In genomic region chr17:21369925-21370719, GRCm38 (mm10) we compare ENCODE assay signal across 9 mouse cellular contexts. TPM values are rescaled to one million over a fixed set of nuclear protein-coding genes. Genes with fewer than 3 reads are reported as not detected.
DNase-seq lines count a peak whose midpoint lies in the region; ATAC-seq and TF ChIP-seq lines count a peak whose summit lies in the region.
"Had no signal": no experiment of that assay in that cellular context is flagged by ENCODE, and none has a peak within 500 bp of the region (broad histone marks: within the 10 kb centered on the region; RNA-seq: fewer than 3 reads in every experiment).

No protein-coding gene starts in this region.

- H3ac ChIP-seq in myocyte (ENCODE audit: control insufficient read depth, insufficient read length) = no peak overlapping the region

- H3K9me3 ChIP-seq in liver, embryonic 13.5 days (replicated peaks) = no peaks in the 10 kb centered on the region

- WGBS in liver, embryonic 13.5 days (ENCODE audit: insufficient replicate concordance) = 11% methylated on average over 31 of the region's 31 CpGs

- H3K27ac ChIP-seq in liver, embryonic 13.5 days = no peak overlapping the region

- no peaks in the 10 kb centered on the region for H3K36me3 ChIP-seq in liver, embryonic 13.5 days
- no peaks in the 10 kb centered on the region for H3K36me3 ChIP-seq in myocyte (ENCODE audit: control insufficient read depth, insufficient read depth)

- peaks cover 6% of the 10 kb centered on the region for H3K4me1 ChIP-seq in liver, embryonic 13.5 days (replicated peaks)

- peak overlapping the region; percentile 41 for H3K4me3 ChIP-seq in liver, embryonic 13.5 days (replicated peaks)
- no peak overlapping the region for H3K4me3 ChIP-seq in myocyte

- no peak for TF ChIP-seq POLR2A in myocyte (IDR thresholded peaks at IDR 0.05; ENCODE audit: insufficient read length, low read depth)

- peak overlapping the region; percentile 64 for H3K4me2 ChIP-seq in liver, embryonic 13.5 days
- peak overlapping the region; percentile 45 for H3K4me2 ChIP-seq in myocyte (ENCODE audit: low read depth)

- no peaks in the 10 kb centered on the region for H3K79me2 ChIP-seq in myocyte (ENCODE audit: control insufficient read depth, insufficient read depth)

- no peak overlapping the region for H3K9ac ChIP-seq in liver, embryonic 13.5 days

- DNase-seq in adrenal gland, postnatal 10 days = peak; percentile 22
- no peak for DNase-seq in adrenal gland, postnatal 4 days (ENCODE audit: low spot score in 2 of 2)
- peak; percentile 48 for DNase-seq in c-Kit-positive CD71-positive TER-119-negative erythroid progenitor cells, embryonic 14.5 days (ENCODE audit: low read depth)
- DNase-seq in liver, embryonic 13.5 days = peak; percentile 49
- DNase-seq in frontal cortex, postnatal 10 days (ENCODE audit: low spot score in 2 of 2) = no peak
- no peak for DNase-seq in cerebellum, adult 11-12 months

- H3K27me3 ChIP-seq in liver, embryonic 13.5 days = no peaks in the 10 kb centered on the region
- peaks cover 7% of the 10 kb centered on the region for H3K27me3 ChIP-seq in myocyte (ENCODE audit: control insufficient read depth, insufficient read depth, insufficient read length)

- ATAC-seq in hematopoietic stem cell, adult 5-6 weeks (replicated peaks in 1 of 2; ENCODE audit: insufficient read depth in 1 of 2, low FRiP score in 2 of 2, low TSS enrichment in 1 of 2, low read depth in 1 of 2, poor library complexity in 2 of 2, severe bottlenecking in 2 of 2) = peak; percentile 100
- ATAC-seq in liver, embryonic 13.5 days (ENCODE audit: low read depth) = peak; percentile 75; the same call in 1 of the 2 replicates

TF ChIP-seq in myocyte, 11 proteins besides CTCF, POLR2A, EP300 and RAD21:
- TF ChIP-seq TCF3 (IDR thresholded peaks at IDR 0.05; ENCODE audit: insufficient read length, low read depth) (no peak), CEBPB (IDR thresholded peaks at IDR 0.05; ENCODE audit: insufficient read depth, poor library complexity, severe bottlenecking) (no peak), SRF (IDR thresholded peaks at IDR 0.05; ENCODE audit: control insufficient read depth, insufficient read length, low read depth) (no peak), MYOG (IDR thresholded peaks at IDR 0.05; ENCODE audit: control insufficient read depth in 1 of 3, insufficient read depth in 1 of 3, insufficient read length in 2 of 3, low read depth in 2 of 3) (no peak), POLR2AphosphoS2 (IDR thresholded peaks at IDR 0.05; ENCODE audit: insufficient read length, low read depth) (no peak), E2F4 (IDR thresholded peaks at IDR 0.05; ENCODE audit: insufficient read depth) (no peak), REST (IDR thresholded peaks at IDR 0.05; ENCODE audit: insufficient read depth, insufficient read length) (no peak), TCF12 (IDR thresholded peaks at IDR 0.05; ENCODE audit: insufficient read depth, poor library complexity, severe bottlenecking) (no peak), MYOD1 (IDR thresholded peaks at IDR 0.05; ENCODE audit: control insufficient read depth in 1 of 3, insufficient read length in 2 of 3, low read depth in 2 of 3) (no peak), USF1 (IDR thresholded peaks at IDR 0.05; ENCODE audit: low read depth) (no peak), MAX (IDR thresholded peaks at IDR 0.05; ENCODE audit: low read depth) (no peak)

RNA-seq across cellular contexts. Expression of gene Zfp677, which starts 13.4 kb away (rescaled TPM):
- total RNA-seq in adrenal gland, postnatal 10 days (2021) = 1 to 10 TPM; 2.6 to 3.6 TPM
- 1 to 10 TPM; 5.0 to 5.2 TPM for total RNA-seq in adrenal gland, postnatal 4 days (2021)
- 17.1 and 24.3 TPM in 2 replicates for total RNA-seq in hematopoietic stem cell, adult 5-6 weeks (2017)
- polyA plus RNA-seq in liver, embryonic 13.5 days (2015; fragmentation: Nextera tagmentation; extraction: Ambion mirVana) = 0.68 and 1.1 TPM in 2 replicates
- 0.10 TPM for polyA plus RNA-seq in myocyte (2012; fragmentation: generic; extraction: Trizol)

RNA-seq across cellular contexts. Expression of gene Zfp54, which starts 52.9 kb away (rescaled TPM):
- total RNA-seq in adrenal gland, postnatal 10 days (2021) = 1 to 10 TPM; 1.5 to 2.2 TPM
- 1 to 10 TPM; 2.7 to 3.0 TPM for total RNA-seq in adrenal gland, postnatal 4 days (2021)
- total RNA-seq in hematopoietic stem cell, adult 5-6 weeks (2017) = 5.3 and 8.1 TPM in 2 replicates
- polyA plus RNA-seq in liver, embryonic 13.5 days (2015; fragmentation: Nextera tagmentation; extraction: Ambion mirVana) = 2.1 and 2.6 TPM in 2 replicates
- 0.59 TPM for polyA plus RNA-seq in myocyte (2012; fragmentation: generic; extraction: Trizol)

RNA-seq across cellular contexts. Expression of gene Vmn1r237, which starts 58.5 kb away (rescaled TPM):
- not detected for total RNA-seq in adrenal gland, postnatal 10 days (2021)
- total RNA-seq in adrenal gland, postnatal 4 days (2021) = not detected
- total RNA-seq in hematopoietic stem cell, adult 5-6 weeks (2017) = not detected in 2 replicates
- polyA plus RNA-seq in liver, embryonic 13.5 days (2015; fragmentation: Nextera tagmentation; extraction: Ambion mirVana) = not detected in 2 replicates
- not detected for polyA plus RNA-seq in myocyte (2012; fragmentation: generic; extraction: Trizol)
- polyA plus RNA-seq: C2C12 had no signal

Comparison
In these comparisons a context has a peak if more than half of its experiments do, and no peak if none do; other contexts are left out.
1. DNase-seq: peak in adrenal gland, postnatal 10 days (single experiment), c-Kit-positive CD71-positive TER-119-negative erythroid progenitor cells, embryonic 14.5 days (single experiment) and liver, embryonic 13.5 days (single experiment); none in adrenal gland, postnatal 4 days (0 of 2), frontal cortex, postnatal 10 days (0 of 2) and cerebellum, adult 11-12 months (single experiment).